Mouse (Mus musculus): ENCODE data around the gene Rtel1. TPM values are rescaled to one million over a fixed set of nuclear protein-coding genes. Genes with fewer than 3 reads are reported as not detected.

Rtel1 gene
- polyA plus RNA-seq (2014; fragmentation: Nextera tagmentation; extraction: Ambion mirVana), result 53.7 and 57.1 TPM in 2 replicates

DNA sequence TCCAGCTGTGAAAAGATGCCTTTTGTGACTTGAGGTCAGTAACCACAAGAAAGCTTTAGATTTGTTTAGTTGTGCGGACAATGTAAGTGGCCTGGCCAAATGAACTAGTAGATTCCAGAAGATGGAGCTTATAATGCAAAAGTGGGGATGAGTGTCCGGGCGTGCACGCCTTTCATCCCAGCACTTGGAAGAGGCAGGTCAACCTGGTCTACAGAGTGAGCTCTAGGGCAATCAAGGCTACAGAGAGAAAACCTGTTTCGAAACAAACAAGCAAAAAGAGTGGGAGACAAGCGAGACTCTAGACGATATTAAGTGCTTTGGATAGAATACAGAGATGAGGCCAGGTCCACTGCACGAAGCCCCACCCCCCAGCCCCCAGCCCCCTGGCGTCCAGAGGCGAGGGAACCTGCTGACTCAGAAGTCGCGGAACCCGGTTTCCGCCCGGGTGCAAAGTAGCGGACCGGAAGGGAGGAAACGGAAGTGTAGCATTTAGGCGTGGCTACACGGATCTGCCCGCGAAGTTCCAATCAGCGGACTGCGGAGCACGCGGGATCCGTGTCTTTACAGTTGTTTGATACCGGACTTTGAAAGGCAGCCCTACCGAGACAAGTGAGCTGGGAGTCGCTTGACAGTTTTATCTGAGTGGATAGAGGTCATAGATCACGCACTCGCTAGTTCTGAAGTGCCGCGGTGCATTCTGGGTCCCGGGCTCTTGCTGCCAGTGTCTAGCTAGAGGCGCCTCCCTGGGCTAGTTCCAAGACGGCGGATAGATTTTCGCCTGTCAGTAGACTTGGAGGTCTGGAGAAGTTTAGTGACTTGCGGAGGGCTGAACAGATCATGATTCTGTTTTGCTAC lies at the start of gene Rtel1:
Rtel1 (plus strand) TSS at position 492 of the 855 bp plus-strand sequence.
- H3K36me3 ChIP-seq (ENCODE audit: control insufficient read depth, insufficient read depth, low read length), result peaks cover 20% of the 10 kb centered on the region
- H3K27ac ChIP-seq (ENCODE audit: low read depth), result peak within 1 kb of the TSS; percentile 3; the same call in 1 of the 2 replicates
- peak within 1 kb of the TSS; percentile 47 for H3K4me3 ChIP-seq (ENCODE audit: low read depth, low read length)
- no peaks in the 10 kb centered on the region for H3K9me3 ChIP-seq (ENCODE audit: control insufficient read depth, low read length)
- peaks cover 13% of the 10 kb centered on the region for H3K27me3 ChIP-seq (replicated peaks; ENCODE audit: control insufficient read depth, insufficient read depth, low read length)
- H3K9ac ChIP-seq (ENCODE audit: low read length), result peak within 1 kb of the TSS; percentile 58
- peak within 1 kb of the TSS; percentile 81 for H3K4me2 ChIP-seq (ENCODE audit: low read length)
- 6% methylated on average over 40 of the region's 40 CpGs for WGBS
- ATAC-seq (replicated peaks; ENCODE audit: low FRiP score, low TSS enrichment, low read depth) (peak; percentile 93), DNase-seq (ENCODE audit: low spot score) (peak; percentile 92)
- H3K4me1 ChIP-seq (replicated peaks; ENCODE audit: control insufficient read depth, insufficient read depth, low read length), result 0 out of 2 replicates have a peak, but pooled peaks cover 6% of the 10 kb centered on the region

DNA sequence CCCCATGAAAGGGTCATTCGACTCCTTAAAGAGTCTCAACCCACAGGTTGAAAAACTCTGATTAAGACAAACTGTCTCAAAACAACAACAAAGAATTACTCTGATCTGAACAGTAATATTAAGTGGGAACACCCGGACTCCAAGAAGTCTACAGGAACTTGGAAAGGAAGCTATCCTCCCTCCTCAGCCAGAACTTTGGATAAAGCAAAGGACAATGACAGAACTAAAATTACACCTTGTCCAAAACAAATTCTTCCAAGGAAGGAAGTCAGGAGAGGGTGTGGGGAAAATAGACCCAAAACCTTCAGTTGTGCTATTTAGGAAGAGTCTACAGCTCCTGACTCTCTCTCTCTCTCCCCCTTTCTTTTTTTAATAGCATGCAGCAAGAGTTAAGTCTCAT lies 47.4 kb upstream of the Rtel1 start:
- no peaks in the 10 kb centered on the region for H3K9me3 ChIP-seq (ENCODE audit: control insufficient read depth, low read length)
- no peak for DNase-seq (ENCODE audit: low spot score)
- H3K4me3 ChIP-seq (ENCODE audit: low read depth, low read length), result no peak overlapping the region
- H3K9ac ChIP-seq (ENCODE audit: low read length), result no peak overlapping the region
- H3K27ac ChIP-seq (ENCODE audit: low read depth), result no peak overlapping the region
- no peak for ATAC-seq (replicated peaks; ENCODE audit: low FRiP score, low TSS enrichment, low read depth)
- H3K36me3 ChIP-seq (ENCODE audit: control insufficient read depth, insufficient read depth, low read length), result peaks cover 70% of the 10 kb centered on the region
- no peak overlapping the region for H3K4me2 ChIP-seq (ENCODE audit: low read length)
- WGBS, result 79% methylated on average over 2 of the region's 2 CpGs
- H3K27me3 ChIP-seq (replicated peaks; ENCODE audit: control insufficient read depth, insufficient read depth, low read length), result no peaks in the 10 kb centered on the region
- no peaks in the 10 kb centered on the region for H3K4me1 ChIP-seq (replicated peaks; ENCODE audit: control insufficient read depth, insufficient read depth, low read length)

GRCm38 (mm10) chr2:181273829-181274228 lies 45.7 kb upstream of the Rtel1 start:
- H3K4me3 ChIP-seq (ENCODE audit: low read depth, low read length), result no peak overlapping the region
- 94% methylated on average over 1 of the region's 2 CpGs for whole genome bisulfite sequencing
- no peaks in the 10 kb centered on the region for H3K4me1 ChIP-seq (replicated peaks; ENCODE audit: control insufficient read depth, insufficient read depth, low read length)
- no peak overlapping the region for H3K27ac ChIP-seq (ENCODE audit: low read depth)
- no peaks in the 10 kb centered on the region for H3K9me3 ChIP-seq (ENCODE audit: control insufficient read depth, low read length)
- H3K9ac ChIP-seq (ENCODE audit: low read length), result no peak overlapping the region
- H3K27me3 ChIP-seq (replicated peaks; ENCODE audit: control insufficient read depth, insufficient read depth, low read length), result no peaks in the 10 kb centered on the region
- H3K4me2 ChIP-seq (ENCODE audit: low read length), result no peak overlapping the region
- no peak for DNase-seq (ENCODE audit: low spot score)
- H3K36me3 ChIP-seq (ENCODE audit: control insufficient read depth, insufficient read depth, low read length), result peaks cover 73% of the 10 kb centered on the region
- ATAC-seq (replicated peaks; ENCODE audit: low FRiP score, low TSS enrichment, low read depth), result no peak

DNA sequence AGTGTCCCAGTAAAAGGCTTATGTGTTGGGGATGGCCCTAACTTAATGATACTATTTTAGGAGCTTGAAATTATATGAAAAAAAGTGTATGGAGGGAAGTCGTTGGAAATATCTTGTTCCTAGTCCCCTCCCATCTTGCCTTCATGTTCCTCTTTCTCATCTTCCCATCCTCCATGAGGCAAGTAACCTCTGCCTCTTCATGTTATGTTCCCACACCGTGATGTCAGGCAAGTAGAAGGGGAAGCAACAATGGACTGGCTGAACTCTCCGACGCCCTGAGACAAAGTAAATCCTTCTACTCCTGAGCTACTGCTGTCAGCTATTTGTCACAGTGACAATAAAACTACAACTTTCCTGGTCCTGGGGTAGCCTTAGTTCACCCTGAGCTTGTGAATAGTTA lies 44.9 kb upstream of the Rtel1 start:
- DNase-seq (ENCODE audit: low spot score), result no peak
- Histone ChIP-seq H3K4me3 (ENCODE audit: low read depth, low read length) (no peak overlapping the region), H3K9me3 (ENCODE audit: control insufficient read depth, low read length) (no peaks in the 10 kb centered on the region), H3K4me2 (ENCODE audit: low read length) (no peak overlapping the region), H3K27me3 (replicated peaks; ENCODE audit: control insufficient read depth, insufficient read depth, low read length) (no peaks in the 10 kb centered on the region), H3K4me1 (replicated peaks; ENCODE audit: control insufficient read depth, insufficient read depth, low read length) (no peaks in the 10 kb centered on the region), H3K27ac (ENCODE audit: low read depth) (no peak overlapping the region), H3K9ac (ENCODE audit: low read length) (no peak overlapping the region), H3K36me3 (ENCODE audit: control insufficient read depth, insufficient read depth, low read length) (peaks cover 72% of the 10 kb centered on the region)
- WGBS, result 87% methylated on average over 4 of the region's 4 CpGs
- no peak for ATAC-seq (replicated peaks; ENCODE audit: low FRiP score, low TSS enrichment, low read depth)

DNA sequence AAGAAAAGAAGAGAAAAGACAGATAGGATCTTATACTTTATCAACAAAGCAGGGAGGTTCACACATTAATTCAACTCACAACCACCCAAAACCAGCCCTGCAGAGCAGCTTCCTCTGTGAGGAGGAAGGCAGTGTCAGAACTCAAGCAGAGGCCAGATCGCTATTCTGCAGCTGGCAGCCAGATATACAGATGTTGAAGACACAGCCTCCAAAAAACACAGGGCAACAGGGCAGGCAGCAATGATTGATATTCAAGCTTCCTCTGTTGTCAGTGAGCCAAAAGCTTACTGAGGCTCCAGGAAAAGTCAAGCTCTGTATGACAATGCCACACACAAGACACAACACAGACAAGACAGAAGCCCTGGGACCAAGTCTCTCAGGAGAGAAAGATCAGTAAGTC lies 42.8 kb upstream of the Rtel1 start:
- WGBS, result 61% methylated on average over 1 of the region's 1 CpGs
- H3K27me3 ChIP-seq (replicated peaks; ENCODE audit: control insufficient read depth, insufficient read depth, low read length), result no peaks in the 10 kb centered on the region
- H3K9me3 ChIP-seq (ENCODE audit: control insufficient read depth, low read length), result no peaks in the 10 kb centered on the region
- H3K9ac ChIP-seq (ENCODE audit: low read length), result no peak overlapping the region
- no peaks in the 10 kb centered on the region for H3K4me1 ChIP-seq (replicated peaks; ENCODE audit: control insufficient read depth, insufficient read depth, low read length)
- H3K4me3 ChIP-seq (ENCODE audit: low read depth, low read length), result no peak overlapping the region
- peaks cover 68% of the 10 kb centered on the region for H3K36me3 ChIP-seq (ENCODE audit: control insufficient read depth, insufficient read depth, low read length)
- no peak overlapping the region for H3K27ac ChIP-seq (ENCODE audit: low read depth)
- no peak for ATAC-seq (replicated peaks; ENCODE audit: low FRiP score, low TSS enrichment, low read depth)
- no peak overlapping the region for H3K4me2 ChIP-seq (ENCODE audit: low read length)
- DNase-seq (ENCODE audit: low spot score), result no peak

DNA sequence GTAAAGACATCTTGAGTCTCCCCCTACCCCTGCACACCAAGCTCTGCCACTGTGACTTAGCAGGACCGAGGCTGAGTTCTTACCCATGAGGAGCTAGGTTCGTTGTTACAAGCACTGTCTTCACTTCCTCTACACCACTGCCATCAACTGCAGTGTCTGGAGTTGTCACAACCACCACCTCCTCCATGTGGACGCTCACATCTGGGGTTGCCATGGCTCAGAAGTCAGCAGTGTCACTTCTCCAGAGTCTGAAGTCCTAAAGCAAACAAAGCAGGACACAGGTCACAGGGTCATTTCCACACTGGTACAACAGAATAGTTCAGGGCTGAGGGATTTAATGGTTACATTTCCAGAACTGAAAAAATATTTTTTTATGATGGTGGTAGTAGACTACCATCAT lies 41.7 kb upstream of the Rtel1 start:
- Histone ChIP-seq H3K4me2 (ENCODE audit: low read length) (no peak overlapping the region), H3K27ac (ENCODE audit: low read depth) (no peak overlapping the region), H3K4me3 (ENCODE audit: low read depth, low read length) (no peak overlapping the region), H3K4me1 (replicated peaks; ENCODE audit: control insufficient read depth, insufficient read depth, low read length) (no peaks in the 10 kb centered on the region), H3K9me3 (ENCODE audit: control insufficient read depth, low read length) (no peaks in the 10 kb centered on the region), H3K9ac (ENCODE audit: low read length) (no peak overlapping the region), H3K36me3 (ENCODE audit: control insufficient read depth, insufficient read depth, low read length) (peaks cover 66% of the 10 kb centered on the region), H3K27me3 (replicated peaks; ENCODE audit: control insufficient read depth, insufficient read depth, low read length) (no peaks in the 10 kb centered on the region)
- DNase-seq (ENCODE audit: low spot score), result no peak
- ATAC-seq (replicated peaks; ENCODE audit: low FRiP score, low TSS enrichment, low read depth), result no peak
- WGBS, result 74% methylated on average over 3 of the region's 3 CpGs

DNA sequence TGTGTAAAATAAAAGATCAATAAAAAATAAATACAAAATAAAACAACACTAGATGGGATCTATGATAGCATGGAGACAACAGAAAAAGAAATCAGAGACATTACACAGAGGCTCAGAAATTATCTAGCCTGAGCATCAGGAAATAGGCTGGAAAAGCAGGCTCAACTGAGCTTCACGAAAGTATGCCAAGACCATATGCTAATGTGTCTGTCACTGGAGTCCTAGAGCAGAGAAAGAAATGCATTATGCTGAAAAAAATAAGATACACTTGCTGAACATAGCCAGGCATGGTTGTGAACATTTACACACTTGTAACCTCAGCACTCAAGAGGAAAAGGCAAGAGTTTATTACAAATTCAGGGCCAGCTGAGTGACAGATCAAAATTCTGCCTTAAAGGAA lies 39.6 kb upstream of the Rtel1 start:
- Histone ChIP-seq H3K36me3 (ENCODE audit: control insufficient read depth, insufficient read depth, low read length) (peaks cover 60% of the 10 kb centered on the region), H3K4me3 (ENCODE audit: low read depth, low read length) (no peak overlapping the region), H3K9ac (ENCODE audit: low read length) (no peak overlapping the region), H3K9me3 (ENCODE audit: control insufficient read depth, low read length) (no peaks in the 10 kb centered on the region), H3K4me1 (replicated peaks; ENCODE audit: control insufficient read depth, insufficient read depth, low read length) (no peaks in the 10 kb centered on the region), H3K27me3 (replicated peaks; ENCODE audit: control insufficient read depth, insufficient read depth, low read length) (no peaks in the 10 kb centered on the region), H3K4me2 (ENCODE audit: low read length) (no peak overlapping the region), H3K27ac (ENCODE audit: low read depth) (no peak overlapping the region)
- DNase-seq (ENCODE audit: low spot score), result no peak
- ATAC-seq (replicated peaks; ENCODE audit: low FRiP score, low TSS enrichment, low read depth), result no peak
- WGBS, result 85% methylated on average over 1 of the region's 1 CpGs

GRCm38 (mm10) chr2:181286629-181287337 lies 32.8 kb upstream of the Rtel1 start:
- Histone ChIP-seq H3K9me3 (ENCODE audit: control insufficient read depth, low read length) (no peaks in the 10 kb centered on the region), H3K4me1 (replicated peaks; ENCODE audit: control insufficient read depth, insufficient read depth, low read length) (peaks cover 13% of the 10 kb centered on the region), H3K36me3 (ENCODE audit: control insufficient read depth, insufficient read depth, low read length) (peaks cover 12% of the 10 kb centered on the region; the same call in 1 of the 2 replicates), H3K27me3 (replicated peaks; ENCODE audit: control insufficient read depth, insufficient read depth, low read length) (no peaks in the 10 kb centered on the region), H3K27ac (ENCODE audit: low read depth) (peak overlapping the region; percentile 89), H3K4me3 (ENCODE audit: low read depth, low read length) (peak overlapping the region; percentile 59), H3K9ac (ENCODE audit: low read length) (peak overlapping the region; percentile 79), H3K4me2 (ENCODE audit: low read length) (peak overlapping the region; percentile 91)
- 52% methylated on average over 6 of the region's 6 CpGs for WGBS
- no peak for DNase-seq (ENCODE audit: low spot score)
- no peak for ATAC-seq (replicated peaks; ENCODE audit: low FRiP score, low TSS enrichment, low read depth)

Measured in intestine, embryonic 14.5 days (tissue).